Mouse (Mus musculus) ES-Bruce4 (cell line): ENCODE data around the gene Homer2. TPM values are rescaled to one million over a fixed set of nuclear protein-coding genes. Genes with fewer than 3 reads are reported as not detected.

Experiments used
- H3K27ac ChIP-seq: 2 replicates; pipeline ENCODE4 v1.5.1; 2012; ENCODE audit warnings: low read length, inconsistent platforms; ENCODE audit not compliant: insufficient read depth
- H3K27me3 ChIP-seq: 2 replicates; pipeline ENCODE4 v1.6.1; 2012; ENCODE audit warnings: mild to moderate bottlenecking, low read length, inconsistent platforms; ENCODE audit not compliant: control insufficient read depth, poor library complexity, insufficient read depth, severe bottlenecking
- H3K36me3 ChIP-seq: 2 replicates; pipeline ENCODE4 v1.6.1; 2012; ENCODE audit warnings: inconsistent platforms, mild to moderate bottlenecking, low read length, moderate library complexity; ENCODE audit not compliant: control insufficient read depth, poor library complexity, insufficient read depth, severe bottlenecking
- H3K4me1 ChIP-seq: one replicate; pipeline ENCODE4 v1.8.1; 2011; ENCODE audit warnings: low read length; ENCODE audit not compliant: control insufficient read depth, insufficient read depth
- H3K4me3 ChIP-seq: 2 replicates; pipeline ENCODE4 v1.5.1; 2011; ENCODE audit warnings: low read depth, mild to moderate bottlenecking, low read length
- H3K9ac ChIP-seq: 2 replicates; pipeline ENCODE4 v1.6.1; 2012; ENCODE audit warnings: low read depth, mild to moderate bottlenecking, inconsistent platforms; ENCODE audit not compliant: poor library complexity, severe bottlenecking
- H3K9me3 ChIP-seq: replicated peaks from 2 replicates; pipeline ENCODE4 v1.6.1; 2012; ENCODE audit warnings: mild to moderate bottlenecking, low read length, inconsistent platforms; ENCODE audit not compliant: control insufficient read depth, poor library complexity, insufficient read depth, severe bottlenecking
- CTCF ChIP-seq: IDR thresholded peaks from one replicate; pipeline ENCODE4 v1.8.1; 2011; ENCODE audit warnings: low read depth, low read length
- EP300 ChIP-seq: IDR thresholded peaks from 2 replicates; pipeline ENCODE4 v1.6.1; 2011; ENCODE audit warnings: low read depth, low read length; ENCODE audit not compliant: insufficient read depth
- POLR2A ChIP-seq: IDR thresholded peaks from one replicate; pipeline ENCODE4 v1.8.1; 2011; ENCODE audit warnings: low read length; ENCODE audit not compliant: insufficient read depth
- polyA plus RNA-seq: library from polyadenylated mRNA; stranded (reverse); fragments of >200 nt; gene quantifications from 2 replicates; pipeline ENCODE4 v1.2.4, GENCODE M21; 2011; ENCODE audit warnings: low read depth; ENCODE audit not compliant: missing spikeins, insufficient read depth, insufficient read length

Homer2 gene
- polyA plus RNA-seq: 9.2 and 9.9 TPM in 2 replicates

GRCm38 (mm10) chr7:81707471-81708140 lies at the start of gene Homer2:
Homer2 (minus strand) TSS chr7:81707527.
- no peak for TF ChIP-seq CTCF
- TF ChIP-seq EP300: no peak
- no peak for TF ChIP-seq POLR2A
- H3K27me3 ChIP-seq: peaks cover 9% of the 10 kb centered on the region
- 0 out of 2 replicates have a peak, but pooled peaks cover 3% of the 10 kb centered on the region for H3K9me3 ChIP-seq
- no peak within 1 kb of the TSS for H3K27ac ChIP-seq
- H3K36me3 ChIP-seq: no peaks in the 10 kb centered on the region
- H3K4me1 ChIP-seq: no peaks in the 10 kb centered on the region
- peak within 1 kb of the TSS; percentile 90 for H3K9ac ChIP-seq
- H3K4me3 ChIP-seq: peak within 1 kb of the TSS; percentile 61

- Histone ChIP-seq H3K27me3 (no peaks in the 10 kb centered on the region; the same call in 1 of the 2 replicates), H3K27ac (no peak overlapping the region), H3K9me3 (no peaks in the 10 kb centered on the region), H3K9ac (no peak overlapping the region), H3K36me3 (no peaks in the 10 kb centered on the region), H3K4me1 (no peaks in the 10 kb centered on the region), H3K4me3 (no peak overlapping the region)
- no peak for TF ChIP-seq POLR2A
- no peak for TF ChIP-seq EP300
- TF ChIP-seq CTCF: no peak
These were observed 40.6 kb upstream of the Homer2 start for GRCm38 (mm10) chr7:81747956-81748355.

GRCm38 (mm10) chr7:81744145-81744544 lies 36.8 kb upstream of the Homer2 start:
- TF ChIP-seq POLR2A (no peak), CTCF (peak; percentile 30)
- H3K9ac ChIP-seq: no peak overlapping the region
- no peaks in the 10 kb centered on the region for H3K27me3 ChIP-seq
- H3K36me3 ChIP-seq: no peaks in the 10 kb centered on the region
- no peak overlapping the region for H3K27ac ChIP-seq
- no peaks in the 10 kb centered on the region for H3K9me3 ChIP-seq
- H3K4me3 ChIP-seq: no peak overlapping the region
- H3K4me1 ChIP-seq: no peaks in the 10 kb centered on the region

GRCm38 (mm10) chr7:81740010-81740409 lies 32.7 kb upstream of the Homer2 start:
- Histone ChIP-seq H3K4me3 (no peak overlapping the region), H3K36me3 (no peaks in the 10 kb centered on the region), H3K27me3 (no peaks in the 10 kb centered on the region), H3K27ac (no peak overlapping the region), H3K9me3 (no peaks in the 10 kb centered on the region), H3K9ac (no peak overlapping the region), H3K4me1 (no peaks in the 10 kb centered on the region)
- TF ChIP-seq EP300 (no peak), POLR2A (no peak), CTCF (no peak)

GRCm38 (mm10) chr7:81738720-81739385 lies 31.5 kb upstream of the Homer2 start:
- Histone ChIP-seq H3K36me3 (no peaks in the 10 kb centered on the region), H3K27me3 (no peaks in the 10 kb centered on the region), H3K9ac (no peak overlapping the region), H3K4me3 (no peak overlapping the region), H3K27ac (no peak overlapping the region), H3K4me1 (no peaks in the 10 kb centered on the region), H3K9me3 (no peaks in the 10 kb centered on the region)
- TF ChIP-seq EP300 (no peak), POLR2A (no peak), CTCF (no peak)
